Mouse (Mus musculus): Measurements from ENCODE around the gene D430041D05Rik. TPM values are rescaled to one million over a fixed set of nuclear protein-coding genes. Genes with fewer than 3 reads are reported as not detected.

Gene D430041D05Rik
- polyA plus RNA-seq, 1 experiment from 2014 or later, result 7.9 TPM

DNA sequence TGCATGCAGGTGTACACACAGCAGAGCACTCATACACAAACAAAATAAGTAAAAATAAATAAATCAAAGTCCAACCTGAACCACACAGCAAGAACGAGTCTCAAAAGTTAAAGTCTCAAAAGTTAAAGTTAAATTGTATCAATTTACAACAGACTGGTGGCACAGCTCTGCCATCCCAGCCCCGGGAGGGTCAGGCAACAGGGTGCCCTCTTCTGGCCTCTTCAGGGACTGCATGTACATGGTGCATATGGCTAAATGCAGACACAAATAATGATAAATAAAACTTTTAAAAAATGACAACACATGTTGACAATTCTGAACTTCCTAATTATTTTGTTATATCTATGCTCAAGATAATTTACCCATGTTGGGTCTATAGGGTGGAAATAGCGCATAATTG lies 279.8 kb downstream of the D430041D05Rik start:
- no peaks in the 10 kb centered on the region for H3K9me3 ChIP-seq (replicated peaks; ENCODE audit: control insufficient read depth, low read length)
- H3K4me3 ChIP-seq (ENCODE audit: low read depth, low read length), result no peak overlapping the region
- H3K27me3 ChIP-seq (replicated peaks; ENCODE audit: control insufficient read depth, insufficient read depth, low read length), result no peaks in the 10 kb centered on the region
- 53% methylated on average over 3 of the region's 3 CpGs for WGBS
- no peak for ATAC-seq
- H3K27ac ChIP-seq (ENCODE audit: low read depth, low read length), result no peak overlapping the region
- no peak overlapping the region for H3K9ac ChIP-seq (ENCODE audit: low read length)
- no peaks in the 10 kb centered on the region for H3K36me3 ChIP-seq (ENCODE audit: control insufficient read depth, insufficient read depth, low read length)
- H3K4me2 ChIP-seq (ENCODE audit: low read length), result no peak overlapping the region
- no peak for DNase-seq (ENCODE audit: low spot score)
- no peaks in the 10 kb centered on the region for H3K4me1 ChIP-seq (ENCODE audit: control insufficient read depth, insufficient read depth, low read length)

DNA sequence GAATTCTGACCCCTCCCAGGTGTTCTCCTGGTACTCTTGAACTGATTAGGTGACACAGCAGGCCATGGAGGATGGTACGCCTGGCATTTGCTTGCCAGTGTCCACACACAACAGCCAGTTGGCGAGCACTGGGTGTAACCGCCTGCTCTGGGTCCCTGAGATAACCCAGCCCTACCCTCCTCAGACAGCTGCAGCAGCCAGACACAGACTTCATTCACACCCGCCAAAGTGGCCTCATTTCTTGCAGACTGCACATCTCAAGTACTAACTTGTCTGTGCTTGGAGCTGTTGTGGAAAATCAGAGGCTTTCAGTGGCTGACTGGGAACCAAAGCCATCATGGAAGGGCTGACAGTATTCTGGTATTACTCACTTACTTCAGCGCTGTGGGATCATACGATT lies 280.6 kb downstream of the D430041D05Rik start:
- H3K9ac ChIP-seq (ENCODE audit: low read length), result no peak overlapping the region
- H3K36me3 ChIP-seq (ENCODE audit: control insufficient read depth, insufficient read depth, low read length), result no peaks in the 10 kb centered on the region
- WGBS, result 85% methylated on average over 6 of the region's 6 CpGs
- no peak overlapping the region for H3K4me3 ChIP-seq (ENCODE audit: low read depth, low read length)
- DNase-seq (ENCODE audit: low spot score), result no peak
- H3K27ac ChIP-seq (ENCODE audit: low read depth, low read length), result no peak overlapping the region
- no peaks in the 10 kb centered on the region for H3K9me3 ChIP-seq (replicated peaks; ENCODE audit: control insufficient read depth, low read length)
- no peaks in the 10 kb centered on the region for H3K4me1 ChIP-seq (ENCODE audit: control insufficient read depth, insufficient read depth, low read length)
- no peak for ATAC-seq
- no peaks in the 10 kb centered on the region for H3K27me3 ChIP-seq (replicated peaks; ENCODE audit: control insufficient read depth, insufficient read depth, low read length)
- no peak overlapping the region for H3K4me2 ChIP-seq (ENCODE audit: low read length)

DNA sequence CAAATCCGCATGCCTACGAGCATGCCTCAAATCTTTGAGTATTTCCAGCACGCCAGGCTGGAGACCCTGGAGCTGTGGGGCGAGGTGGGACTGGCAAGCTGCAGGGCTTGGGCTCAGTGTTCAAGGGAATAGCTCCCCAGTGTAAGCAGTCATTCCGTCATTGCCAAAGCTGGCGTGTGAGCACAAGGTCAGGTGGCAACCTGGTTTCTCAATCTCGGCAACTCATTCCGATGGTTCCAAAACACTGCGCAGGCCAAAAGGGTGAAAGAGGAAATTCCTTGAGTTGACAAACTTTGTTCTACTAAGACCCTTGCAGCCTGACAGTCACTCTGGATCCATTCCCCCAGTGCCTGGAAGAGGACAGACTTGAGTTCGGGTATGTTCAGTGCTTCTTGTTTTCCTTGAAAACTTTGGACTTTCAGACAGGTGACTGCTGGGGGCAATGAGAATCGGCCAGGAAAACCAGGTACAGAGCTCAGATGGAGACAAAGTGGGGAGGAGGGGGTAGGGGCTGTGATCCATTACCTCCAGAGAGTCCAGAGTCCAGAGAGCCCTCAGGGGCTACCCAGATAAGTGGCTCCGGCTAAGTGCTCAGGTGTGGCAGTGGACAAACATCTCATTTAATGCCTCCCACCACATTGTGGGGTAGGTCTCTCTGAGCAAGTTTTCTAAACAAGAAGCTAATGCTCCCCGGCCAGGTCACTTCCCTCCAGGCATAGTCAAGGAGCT lies 281.8 kb downstream of the D430041D05Rik start:
- 88% methylated on average over 13 of the region's 13 CpGs for WGBS
- ATAC-seq (no peak), DNase-seq (ENCODE audit: low spot score) (no peak)
- no peaks in the 10 kb centered on the region for H3K36me3 ChIP-seq (ENCODE audit: control insufficient read depth, insufficient read depth, low read length)
- no peak overlapping the region for H3K27ac ChIP-seq (ENCODE audit: low read depth, low read length)
- no peaks in the 10 kb centered on the region for H3K9me3 ChIP-seq (replicated peaks; ENCODE audit: control insufficient read depth, low read length)
- no peak overlapping the region for H3K9ac ChIP-seq (ENCODE audit: low read length)
- H3K4me2 ChIP-seq (ENCODE audit: low read length), result no peak overlapping the region
- no peak overlapping the region for H3K4me3 ChIP-seq (ENCODE audit: low read depth, low read length)
- H3K27me3 ChIP-seq (replicated peaks; ENCODE audit: control insufficient read depth, insufficient read depth, low read length), result no peaks in the 10 kb centered on the region
- no peaks in the 10 kb centered on the region for H3K4me1 ChIP-seq (ENCODE audit: control insufficient read depth, insufficient read depth, low read length)

DNA sequence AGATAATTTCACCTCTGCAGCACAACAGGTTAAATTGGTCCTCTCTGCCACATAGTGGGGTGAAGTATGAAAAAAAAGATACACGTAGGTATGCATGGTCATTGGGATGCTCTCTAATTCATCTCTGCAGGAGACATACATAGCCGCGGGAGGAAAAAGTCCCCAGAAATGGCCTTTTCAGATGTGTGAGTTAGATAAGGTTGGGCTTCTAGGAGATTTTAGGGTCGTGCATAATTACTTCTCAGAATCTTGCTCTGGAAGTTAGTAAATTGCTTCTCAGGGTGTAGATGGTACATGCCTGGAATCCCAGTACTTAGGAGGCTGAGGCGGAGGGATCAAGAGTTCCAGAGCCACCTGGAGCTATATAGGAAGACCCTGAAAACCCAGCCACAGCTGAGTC lies 286.7 kb downstream of the D430041D05Rik start:
- Histone ChIP-seq H3K4me2 (ENCODE audit: low read length) (no peak overlapping the region), H3K9me3 (replicated peaks; ENCODE audit: control insufficient read depth, low read length) (no peaks in the 10 kb centered on the region), H3K4me3 (ENCODE audit: low read depth, low read length) (no peak overlapping the region), H3K9ac (ENCODE audit: low read length) (no peak overlapping the region), H3K27ac (ENCODE audit: low read depth, low read length) (no peak overlapping the region), H3K36me3 (ENCODE audit: control insufficient read depth, insufficient read depth, low read length) (no peaks in the 10 kb centered on the region), H3K27me3 (replicated peaks; ENCODE audit: control insufficient read depth, insufficient read depth, low read length) (no peaks in the 10 kb centered on the region), H3K4me1 (ENCODE audit: control insufficient read depth, insufficient read depth, low read length) (no peaks in the 10 kb centered on the region)
- DNase-seq (ENCODE audit: low spot score) (no peak), ATAC-seq (no peak)
- WGBS, result 81% methylated on average over 5 of the region's 5 CpGs

DNA sequence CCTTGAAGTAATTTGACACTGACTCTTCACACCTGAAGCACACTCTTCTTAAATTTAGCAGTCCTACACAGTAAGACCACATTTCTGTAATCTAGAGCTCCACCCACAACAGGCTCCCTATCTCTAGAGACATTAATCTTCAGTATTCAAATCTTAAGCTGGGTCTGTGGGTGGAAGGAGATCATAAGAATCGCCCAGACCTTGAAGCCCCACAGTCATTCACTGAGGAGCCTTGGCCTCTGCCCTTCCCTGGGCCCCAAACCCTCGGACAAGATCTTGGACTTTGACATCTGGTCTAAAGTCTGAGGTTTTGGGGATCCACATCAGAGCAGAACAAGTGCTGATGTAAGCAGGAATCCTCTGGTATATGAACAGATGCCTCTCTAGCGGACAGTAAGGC lies 287.3 kb downstream of the D430041D05Rik start:
- peak overlapping the region; percentile 92 for H3K4me2 ChIP-seq (ENCODE audit: low read length)
- H3K36me3 ChIP-seq (ENCODE audit: control insufficient read depth, insufficient read depth, low read length), result no peaks in the 10 kb centered on the region
- H3K9me3 ChIP-seq (replicated peaks; ENCODE audit: control insufficient read depth, low read length), result no peaks in the 10 kb centered on the region
- WGBS, result 58% methylated on average over 3 of the region's 3 CpGs
- no peak overlapping the region for H3K9ac ChIP-seq (ENCODE audit: low read length)
- DNase-seq (ENCODE audit: low spot score), result no peak
- H3K4me3 ChIP-seq (ENCODE audit: low read depth, low read length), result no peak overlapping the region
- no peaks in the 10 kb centered on the region for H3K27me3 ChIP-seq (replicated peaks; ENCODE audit: control insufficient read depth, insufficient read depth, low read length)
- no peak for ATAC-seq
- no peak overlapping the region for H3K27ac ChIP-seq (ENCODE audit: low read depth, low read length)
- no peaks in the 10 kb centered on the region for H3K4me1 ChIP-seq (ENCODE audit: control insufficient read depth, insufficient read depth, low read length)

DNA sequence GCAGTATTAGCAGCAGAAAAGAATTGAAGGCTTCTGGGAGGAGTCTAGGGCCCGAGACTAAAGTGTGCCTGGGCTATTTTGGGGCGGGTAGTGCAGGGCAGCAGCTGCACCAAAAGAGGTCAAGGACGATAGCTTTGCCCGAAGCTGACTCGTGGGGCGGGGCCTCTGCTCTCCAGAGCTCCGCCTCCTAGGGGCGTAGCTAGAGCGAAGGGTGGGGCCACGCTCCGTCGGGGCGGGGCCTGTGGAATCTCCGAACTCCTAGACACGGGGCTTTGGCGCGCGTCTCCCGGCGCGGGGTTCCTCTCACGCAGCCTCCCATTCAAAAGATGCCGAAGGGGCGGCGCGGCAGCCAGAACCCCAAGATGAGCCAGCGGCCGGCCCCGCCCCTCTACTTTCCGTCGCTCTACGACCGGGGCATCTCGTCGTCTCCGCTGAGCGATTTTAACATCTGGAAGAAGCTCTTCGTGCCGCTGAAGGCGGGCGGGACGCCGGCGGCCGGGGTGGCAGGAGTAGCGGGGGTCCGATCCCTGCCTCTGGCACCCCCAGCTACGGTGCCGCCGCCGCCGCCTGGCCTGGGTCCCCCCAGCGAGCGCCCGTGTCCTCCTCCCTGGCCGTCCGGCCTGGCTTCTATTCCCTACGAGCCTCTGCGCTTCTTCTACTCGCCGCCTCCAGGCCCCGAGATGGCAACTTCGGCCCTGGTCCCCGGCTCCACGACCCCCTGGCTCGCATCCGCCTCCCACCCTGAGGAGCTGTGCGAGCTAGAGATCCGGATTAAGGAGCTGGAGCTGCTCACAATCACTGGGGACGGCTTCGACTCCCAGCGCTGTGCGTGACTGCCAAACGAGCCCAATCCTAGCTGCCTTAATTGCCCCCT lies 288.1 kb downstream of the D430041D05Rik start, which contains the start of gene A930018P22Rik:
Gene A930018P22Rik, plus strand, starts transcription at position 265 of the 874 bp plus-strand sequence.
- Histone ChIP-seq H3K36me3 (ENCODE audit: control insufficient read depth, insufficient read depth, low read length) (no peaks in the 10 kb centered on the region), H3K9ac (ENCODE audit: low read length) (peak within 1 kb of the TSS; percentile 72), H3K27me3 (replicated peaks; ENCODE audit: control insufficient read depth, insufficient read depth, low read length) (no peaks in the 10 kb centered on the region), H3K4me1 (ENCODE audit: control insufficient read depth, insufficient read depth, low read length) (no peaks in the 10 kb centered on the region), H3K4me3 (ENCODE audit: low read depth, low read length) (peak within 1 kb of the TSS; percentile 68), H3K27ac (ENCODE audit: low read depth, low read length) (no peak within 1 kb of the TSS), H3K4me2 (ENCODE audit: low read length) (peak within 1 kb of the TSS; percentile 92), H3K9me3 (replicated peaks; ENCODE audit: control insufficient read depth, low read length) (no peaks in the 10 kb centered on the region)
- ATAC-seq, result peak; percentile 97
- under 1% methylated on average over 64 of the region's 74 CpGs for WGBS
- DNase-seq (ENCODE audit: low spot score), result peak; percentile 94

DNA sequence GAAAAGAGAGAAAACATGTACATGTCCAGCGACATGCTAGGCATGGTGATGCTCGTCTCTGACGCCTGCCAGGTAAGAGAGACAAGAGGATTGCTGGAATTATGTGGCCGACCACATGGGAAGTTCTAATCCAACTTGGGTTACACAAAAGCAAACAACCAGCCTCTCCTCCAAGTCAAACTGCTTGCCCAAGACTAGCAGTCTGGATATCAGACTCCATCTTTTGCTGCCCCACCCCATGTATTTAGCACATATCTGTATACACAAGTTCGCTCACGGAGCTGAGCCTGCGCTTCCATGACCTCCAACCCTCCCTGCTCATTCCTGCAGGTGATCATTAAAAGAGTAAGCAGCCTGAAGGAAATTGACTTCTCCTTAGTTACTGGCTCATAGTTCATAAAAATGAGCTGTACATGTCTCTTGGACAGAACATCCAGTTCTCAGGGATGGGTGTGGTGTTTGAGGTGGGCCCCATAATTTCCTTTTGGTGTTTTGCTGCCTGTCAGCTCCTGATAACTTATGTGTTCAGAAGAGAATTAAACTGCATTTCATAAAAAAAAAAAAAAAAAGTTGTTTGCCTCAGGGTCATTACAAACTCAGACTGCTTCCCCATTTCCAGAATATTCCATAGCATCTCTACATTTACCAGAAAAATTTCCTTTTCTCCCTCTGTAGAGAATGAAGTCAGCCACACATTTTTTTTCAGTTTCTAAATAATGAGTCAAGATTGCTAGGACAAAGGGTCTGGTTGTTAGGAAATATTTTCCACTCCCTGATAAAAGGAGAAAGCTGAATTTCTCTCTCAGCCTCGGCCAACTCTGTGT lies 288.9 kb downstream of the D430041D05Rik start:
- ATAC-seq (no peak), DNase-seq (ENCODE audit: low spot score) (no peak)
- no peaks in the 10 kb centered on the region for H3K36me3 ChIP-seq (ENCODE audit: control insufficient read depth, insufficient read depth, low read length)
- H3K4me1 ChIP-seq (ENCODE audit: control insufficient read depth, insufficient read depth, low read length), result no peaks in the 10 kb centered on the region
- H3K9me3 ChIP-seq (replicated peaks; ENCODE audit: control insufficient read depth, low read length), result no peaks in the 10 kb centered on the region
- H3K27ac ChIP-seq (ENCODE audit: low read depth, low read length), result no peak overlapping the region
- H3K4me2 ChIP-seq (ENCODE audit: low read length), result peak overlapping the region; percentile 92
- H3K9ac ChIP-seq (ENCODE audit: low read length), result peak overlapping the region; percentile 72; the same call in 1 of the 2 replicates
- H3K4me3 ChIP-seq (ENCODE audit: low read depth, low read length), result peak overlapping the region; percentile 68
- H3K27me3 ChIP-seq (replicated peaks; ENCODE audit: control insufficient read depth, insufficient read depth, low read length), result no peaks in the 10 kb centered on the region
- WGBS, result 80% methylated on average over 8 of the region's 8 CpGs

DNA sequence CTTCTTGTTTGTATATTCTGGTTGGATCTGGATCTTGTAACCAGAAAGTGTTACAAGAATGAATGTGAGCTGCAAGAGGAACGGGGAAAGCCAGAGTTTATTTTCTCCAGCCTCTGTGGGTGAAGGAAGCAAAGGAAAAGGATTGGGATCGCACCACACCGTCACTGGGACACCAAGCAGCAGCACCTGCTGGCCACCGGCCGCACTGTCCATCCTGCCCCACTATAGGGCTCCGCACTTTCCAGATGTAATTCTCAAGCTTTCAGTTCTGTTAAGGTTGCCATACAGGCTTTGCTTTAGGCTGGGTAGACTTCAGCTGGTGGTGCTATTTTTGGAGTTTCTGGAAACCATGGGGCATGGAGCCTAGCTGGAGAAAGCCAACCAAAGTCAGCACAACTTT lies 290.5 kb downstream of the D430041D05Rik start:
- Histone ChIP-seq H3K27ac (ENCODE audit: low read depth, low read length) (no peak overlapping the region), H3K4me1 (ENCODE audit: control insufficient read depth, insufficient read depth, low read length) (no peaks in the 10 kb centered on the region), H3K4me3 (ENCODE audit: low read depth, low read length) (no peak overlapping the region), H3K9ac (ENCODE audit: low read length) (no peak overlapping the region), H3K9me3 (replicated peaks; ENCODE audit: control insufficient read depth, low read length) (no peaks in the 10 kb centered on the region), H3K36me3 (ENCODE audit: control insufficient read depth, insufficient read depth, low read length) (no peaks in the 10 kb centered on the region), H3K4me2 (ENCODE audit: low read length) (no peak overlapping the region), H3K27me3 (replicated peaks; ENCODE audit: control insufficient read depth, insufficient read depth, low read length) (no peaks in the 10 kb centered on the region)
- ATAC-seq, result no peak
- no peak for DNase-seq (ENCODE audit: low spot score)
- 56% methylated on average over 6 of the region's 6 CpGs for whole genome bisulfite sequencing

All from forebrain, embryonic 14.5 days (tissue).